Mouse (Mus musculus) embryonic fibroblast, embryonic 13.5 days (primary cell): ENCODE measurements at regions not wholly inside any gene's neighbourhood (a gene's known extent, or its start where the extent isn't known, plus 50 kb on each side); places are given as distances from the start of the nearest gene placed in this dataset.

Source experiments
- CTCF ChIP-seq: IDR thresholded peaks from 2 replicates; pipeline ENCODE4 v1.5.1; 2011; ENCODE audit warnings: mild to moderate bottlenecking, control low read depth, low read length, moderate library complexity, borderline replicate concordance; ENCODE audit not compliant: insufficient read depth
- POLR2A ChIP-seq: IDR thresholded peaks from 2 replicates; pipeline ENCODE4 v1.6.1; 2011; ENCODE audit warnings: low read depth, mild to moderate bottlenecking, control low read depth, low read length, moderate library complexity

DNA sequence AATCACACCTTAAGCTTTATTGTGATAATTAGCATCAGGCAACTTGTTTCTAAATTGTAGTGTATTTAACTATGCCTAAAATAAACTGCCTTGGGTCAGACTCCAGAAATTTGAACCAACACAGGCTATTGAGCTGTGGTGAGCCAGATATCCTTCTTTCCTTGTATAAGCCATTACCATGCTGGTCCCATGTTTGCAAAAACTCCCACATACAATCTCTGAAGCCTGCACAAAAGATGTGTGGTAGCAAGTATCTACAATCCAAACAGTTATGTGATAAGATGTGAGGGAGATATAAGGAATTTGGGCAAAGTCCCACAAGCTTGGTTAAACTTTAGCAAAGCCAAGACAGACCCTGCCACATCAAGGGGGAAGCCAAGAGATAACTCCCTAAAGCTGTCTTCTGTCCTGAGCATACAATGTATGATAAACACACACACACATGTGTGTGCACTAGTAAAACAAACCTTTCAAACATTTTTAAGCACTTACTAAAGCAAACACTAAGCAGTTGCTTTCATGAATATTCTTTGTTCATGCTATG lies 242.0 kb downstream of the Slc16a7 start:
- TF ChIP-seq POLR2A, result no peak
- no peak for TF ChIP-seq CTCF
